In genomic region chr4:57574646-57575045, GRCm38 (mm10) we compare ENCODE assay signal across 21 mouse cellular contexts. TPM values are rescaled to one million over a fixed set of nuclear protein-coding genes. Genes with fewer than 3 reads are reported as not detected.
A peak's percentile ranks its signal among the peaks of the same experiment; 100 is the strongest.
DNase-seq lines count a peak whose midpoint lies in the region; ATAC-seq and TF ChIP-seq lines count a peak whose summit lies in the region.
"Had no signal": no experiment of that assay in that cellular context is flagged by ENCODE, and none has a peak within 500 bp of the region (broad histone marks: within the 10 kb centered on the region; RNA-seq: fewer than 3 reads in every experiment).

No protein-coding gene starts in this region.

- peak overlapping the region; percentile 39 for H3K4me2 ChIP-seq in heart, embryonic 13.5 days
- H3K4me2 ChIP-seq: embryonic facial prominence, embryonic 15.5 days; forebrain, embryonic 12.5 days; limb, embryonic 13.5 days; midbrain, embryonic 12.5 days had no signal

- H3K4me1 ChIP-seq in heart, embryonic 13.5 days: peaks cover 95% of the 10 kb centered on the region
- no peaks in the 10 kb centered on the region for H3K4me1 ChIP-seq in small intestine, adult 2 months (ENCODE audit: control insufficient read depth, insufficient read depth, insufficient read length, low read length)
- H3K4me1 ChIP-seq: forebrain, embryonic 12.5 days; midbrain, embryonic 12.5 days had no signal

- H3K27me3 ChIP-seq in heart, embryonic 13.5 days (replicated peaks): no peaks in the 10 kb centered on the region
- H3K27me3 ChIP-seq in small intestine, adult 2 months (ENCODE audit: control insufficient read depth, insufficient read depth, low read length): no peaks in the 10 kb centered on the region
- H3K27me3 ChIP-seq: embryonic facial prominence, embryonic 15.5 days; forebrain, embryonic 12.5 days; limb, embryonic 13.5 days had no signal

- no peak for DNase-seq in heart, adult 9 months (ENCODE audit: low spot score in 2 of 2)
- DNase-seq in ovary, adult 18-20 months (ENCODE audit: low spot score): peak; percentile 57
- no peak for DNase-seq in ovary, postnatal 36 days (ENCODE audit: low spot score)
- DNase-seq in adrenal gland, postnatal 25 days: peak; percentile 55
- no peak for DNase-seq in cerebellum, adult 11 months
- DNase-seq: cerebellum, postnatal 10 days; embryo, embryonic 11 days; gastrocnemius, postnatal 36 days; kidney, adult 9 months; kidney, postnatal 4 days; retina, postnatal 1 day; thymus, postnatal 4 days had no signal

- H3K36me3 ChIP-seq in heart, embryonic 13.5 days: peaks cover 19% of the 10 kb centered on the region
- no peaks in the 10 kb centered on the region for H3K36me3 ChIP-seq in small intestine, adult 2 months (ENCODE audit: control insufficient read depth, insufficient read depth, low read length)
- H3K36me3 ChIP-seq: embryonic facial prominence, embryonic 15.5 days; forebrain, embryonic 12.5 days; midbrain, embryonic 12.5 days had no signal

- WGBS in heart, embryonic 13.5 days: 32% methylated on average over 6 of the region's 6 CpGs
- WGBS in small intestine, adult 2 months: 72% methylated on average over 6 of the region's 6 CpGs

- H3K27ac ChIP-seq in heart, embryonic 13.5 days (replicated peaks): peak overlapping the region; percentile 90
- peak overlapping the region; percentile 33; the same call in 1 of the 2 replicates for H3K27ac ChIP-seq in small intestine, adult 2 months (ENCODE audit: insufficient read depth, low read depth, low read length)
- H3K27ac ChIP-seq: embryonic facial prominence, embryonic 15.5 days; forebrain, embryonic 12.5 days; hindbrain, postnatal 0 days; limb, embryonic 13.5 days; liver, embryonic 14.5 days; midbrain, embryonic 12.5 days had no signal

- no peak for ATAC-seq in heart, embryonic 13.5 days (ENCODE audit: extremely low read depth, insufficient number of reproducible peaks, low FRiP score, low TSS enrichment)
- ATAC-seq in granulocyte monocyte progenitor cell, adult 5-6 weeks (replicated peaks; ENCODE audit: poor library complexity, severe bottlenecking): no peak
- ATAC-seq: hindbrain, postnatal 0 days had no signal

- no peak for TF ChIP-seq POLR2A in small intestine, adult 2 months (IDR thresholded peaks at IDR 0.05; ENCODE audit: low read depth, low read length)

- no peaks in the 10 kb centered on the region for H3K9me3 ChIP-seq in heart, embryonic 13.5 days
- H3K9me3 ChIP-seq: embryonic facial prominence, embryonic 15.5 days; forebrain, embryonic 12.5 days; limb, embryonic 13.5 days; midbrain, embryonic 12.5 days had no signal

- H3K4me3 ChIP-seq in heart, embryonic 13.5 days: no peak overlapping the region
- H3K4me3 ChIP-seq in small intestine, adult 2 months (ENCODE audit: low read depth, low read length): no peak overlapping the region
- H3K4me3 ChIP-seq: embryonic facial prominence, embryonic 15.5 days; forebrain, embryonic 12.5 days; limb, embryonic 13.5 days; midbrain, embryonic 12.5 days had no signal

- no peak for TF ChIP-seq CTCF in small intestine, adult 2 months (IDR thresholded peaks at IDR 0.05; ENCODE audit: extremely low read depth, insufficient read length, insufficient replicate concordance, low read depth, low read length)

- peak overlapping the region; percentile 71 for H3K9ac ChIP-seq in heart, embryonic 13.5 days
- H3K9ac ChIP-seq: embryonic facial prominence, embryonic 15.5 days; forebrain, embryonic 12.5 days; limb, embryonic 13.5 days; liver, embryonic 14.5 days; midbrain, embryonic 12.5 days had no signal

RNA-seq across cellular contexts. Expression of gene Pakap, which starts 6.7 kb away (rescaled TPM):
- 49.3 and 52.6 TPM in 2 replicates for polyA plus RNA-seq in heart, embryonic 13.5 days (2015; fragmentation: Nextera tagmentation; extraction: Ambion mirVana)
- total RNA-seq in adrenal gland, postnatal 25 days (2021): 67.2 and 126 TPM in 2 replicates
- 0.22 and 0.30 TPM in 2 replicates for polyA plus RNA-seq in small intestine, adult 2 months (2012; rRNA removed)
- not detected in 2 replicates for total RNA-seq in granulocyte monocyte progenitor cell, adult 5-6 weeks (2014; fragmentation: Nextera tagmentation)
- total RNA-seq in granulocyte monocyte progenitor cell, adult 5-6 weeks (2017): 0.10 TPM in 1 of 2 replicates, not detected in the other

Comparison
In these comparisons a context has a peak if more than half of its experiments do, and no peak if none do; other contexts are left out.
1. DNase-seq: peak in ovary, adult 18-20 months (single experiment) and adrenal gland, postnatal 25 days (single experiment); none in heart, adult 9 months (0 of 2), ovary, postnatal 36 days (single experiment) and cerebellum, adult 11 months (single experiment).
2. RNA of gene Pakap, which starts 6.7 kb away (total RNA-seq): 67.2 to 126 TPM in adrenal gland, postnatal 25 days; 0.10 TPM in granulocyte monocyte progenitor cell, adult 5-6 weeks; every median in the first group is over 10 times any median in the second.